Mouse (Mus musculus) myocyte (in vitro differentiated cells): ENCODE results near the gene Dixdc1. TPM values are rescaled to one million over a fixed set of nuclear protein-coding genes. Genes with fewer than 3 reads are reported as not detected.

Experiments
- H3K27me3 ChIP-seq: one replicate; pipeline ENCODE4 v1.6.1; 2011; ENCODE audit not compliant: control insufficient read depth, insufficient read depth, insufficient read length
- H3K36me3 ChIP-seq: one replicate; pipeline ENCODE4 v1.6.1; 2011; ENCODE audit not compliant: control insufficient read depth, insufficient read depth
- H3K4me2 ChIP-seq: one replicate; pipeline ENCODE4 v1.6.1; 2011; ENCODE audit warnings: low read depth, control low read depth
- H3K4me3 ChIP-seq: one replicate; pipeline ENCODE4 v1.5.1; 2011; ENCODE audit warnings: mild to moderate bottlenecking, control low read depth, moderate library complexity
- H3K79me2 ChIP-seq: one replicate; pipeline ENCODE4 v1.6.1; 2011; ENCODE audit not compliant: control insufficient read depth, insufficient read depth
- H3ac ChIP-seq: one replicate; pipeline ENCODE4 v1.6.1; 2011; ENCODE audit not compliant: control insufficient read depth, insufficient read length
- CEBPB ChIP-seq: IDR thresholded peaks from 2 replicates; pipeline ENCODE4 v1.6.1; 2011; ENCODE audit warnings: mild to moderate bottlenecking, moderate library complexity; ENCODE audit not compliant: poor library complexity, insufficient read depth, severe bottlenecking
- E2F4 ChIP-seq: IDR thresholded peaks from one replicate; pipeline ENCODE4 v1.6.1; 2011; ENCODE audit warnings: mild to moderate bottlenecking, control low read depth, moderate library complexity; ENCODE audit not compliant: insufficient read depth
- MAX ChIP-seq: IDR thresholded peaks from one replicate; pipeline ENCODE4 v1.6.1; 2011; ENCODE audit warnings: low read depth, mild to moderate bottlenecking, control low read depth
- MYOD1 ChIP-seq, 3 experiments: IDR thresholded peaks; one replicate each; pipeline ENCODE4 v1.6.1; 2011; ENCODE audit warnings: control low read depth in 2 of 3, low read depth in 2 of 3, mild to moderate bottlenecking in 2 of 3, moderate library complexity in 1 of 3; ENCODE audit not compliant: insufficient read length in 2 of 3, control insufficient read depth in 1 of 3
- MYOG ChIP-seq, 3 experiments: IDR thresholded peaks; one replicate each; pipeline ENCODE4 v1.6.1; 2011; ENCODE audit warnings: control low read depth in 2 of 3, low read depth in 2 of 3, mild to moderate bottlenecking in 2 of 3; ENCODE audit not compliant: insufficient read length in 2 of 3, control insufficient read depth in 1 of 3, insufficient read depth in 1 of 3
- POLR2A ChIP-seq: IDR thresholded peaks from one replicate; pipeline ENCODE4 v1.6.1; 2011; ENCODE audit warnings: low read depth, mild to moderate bottlenecking, control low read depth, moderate library complexity; ENCODE audit not compliant: insufficient read length
- POLR2AphosphoS2 ChIP-seq: IDR thresholded peaks from one replicate; pipeline ENCODE4 v1.6.1; 2011; ENCODE audit warnings: low read depth, control low read depth; ENCODE audit not compliant: insufficient read length
- REST ChIP-seq: IDR thresholded peaks from one replicate; pipeline ENCODE4 v1.6.1; 2011; ENCODE audit warnings: mild to moderate bottlenecking, control low read depth, moderate library complexity; ENCODE audit not compliant: insufficient read depth, insufficient read length
- SRF ChIP-seq: IDR thresholded peaks from one replicate; pipeline ENCODE4 v1.6.1; 2011; ENCODE audit warnings: low read depth; ENCODE audit not compliant: control insufficient read depth, insufficient read length
- TCF12 ChIP-seq: IDR thresholded peaks from one replicate; pipeline ENCODE4 v1.6.1; 2011; ENCODE audit warnings: mild to moderate bottlenecking, control low read depth; ENCODE audit not compliant: poor library complexity, insufficient read depth, severe bottlenecking
- TCF3 ChIP-seq: IDR thresholded peaks from one replicate; pipeline ENCODE4 v1.6.1; 2011; ENCODE audit warnings: low read depth, control low read depth; ENCODE audit not compliant: insufficient read length
- USF1 ChIP-seq: IDR thresholded peaks from one replicate; pipeline ENCODE4 v1.6.1; 2011; ENCODE audit warnings: low read depth, mild to moderate bottlenecking, control low read depth, moderate library complexity
- polyA plus RNA-seq: library from polyadenylated mRNA; unstranded; fragments of >200 nt; fragmentation: generic; extraction: Trizol; gene quantifications from one replicate; pipeline ENCODE4 v1.2.1, GENCODE M21; 2012; ENCODE audit warnings: missing spikeins

Gene Dixdc1
- polyA plus RNA-seq, 1 experiment, result 1.1 TPM

GRCm38 (mm10) chr9:50693631-50694030, 45.7 kb downstream of the Dixdc1 start:
- Histone ChIP-seq H3K27me3 (no peaks in the 10 kb centered on the region), H3K4me2 (no peak overlapping the region), H3ac (no peak overlapping the region), H3K79me2 (no peaks in the 10 kb centered on the region), H3K4me3 (no peak overlapping the region), H3K36me3 (no peaks in the 10 kb centered on the region)
- TF ChIP-seq CEBPB (no peak), E2F4 (no peak), POLR2AphosphoS2 (no peak), MAX (no peak), REST (no peak), USF1 (no peak), TCF12 (no peak), SRF (no peak), MYOG (IDR thresholded peaks at IDR 0.05; ENCODE audit: control insufficient read depth in 1 of 3, insufficient read depth in 1 of 3, insufficient read length in 2 of 3, low read depth in 2 of 3) (no peak), TCF3 (no peak), POLR2A (no peak), MYOD1 (IDR thresholded peaks at IDR 0.05; ENCODE audit: control insufficient read depth in 1 of 3, insufficient read length in 2 of 3, low read depth in 2 of 3) (no peak)

- H3K79me2 ChIP-seq, result no peaks in the 10 kb centered on the region
- H3K4me3 ChIP-seq, result no peak overlapping the region
- no peaks in the 10 kb centered on the region for H3K27me3 ChIP-seq
- H3K36me3 ChIP-seq, result no peaks in the 10 kb centered on the region
- H3ac ChIP-seq, result no peak overlapping the region
- no peak overlapping the region for H3K4me2 ChIP-seq
- TF ChIP-seq MYOD1 (IDR thresholded peaks at IDR 0.05; ENCODE audit: control insufficient read depth in 1 of 3, insufficient read length in 2 of 3, low read depth in 2 of 3), result no peak
- TF ChIP-seq MYOG (IDR thresholded peaks at IDR 0.05; ENCODE audit: control insufficient read depth in 1 of 3, insufficient read depth in 1 of 3, insufficient read length in 2 of 3, low read depth in 2 of 3), result no peak
These were observed 46.4 kb downstream of the Dixdc1 start for GRCm38 (mm10) chr9:50692626-50693580.

GRCm38 (mm10) chr9:50686866-50687652, 52.3 kb downstream of the Dixdc1 start:
- Histone ChIP-seq H3K36me3 (no peaks in the 10 kb centered on the region), H3K4me3 (no peak overlapping the region), H3K4me2 (no peak overlapping the region), H3K27me3 (no peaks in the 10 kb centered on the region), H3ac (no peak overlapping the region), H3K79me2 (no peaks in the 10 kb centered on the region)
- TF ChIP-seq SRF (no peak), MAX (no peak), POLR2AphosphoS2 (no peak), REST (no peak), USF1 (no peak), TCF12 (no peak), E2F4 (no peak), MYOD1 (IDR thresholded peaks at IDR 0.05; ENCODE audit: control insufficient read depth in 1 of 3, insufficient read length in 2 of 3, low read depth in 2 of 3) (no peak), POLR2A (no peak), CEBPB (no peak)

- Histone ChIP-seq H3ac (no peak overlapping the region), H3K27me3 (no peaks in the 10 kb centered on the region), H3K36me3 (no peaks in the 10 kb centered on the region), H3K4me2 (no peak overlapping the region), H3K4me3 (no peak overlapping the region), H3K79me2 (no peaks in the 10 kb centered on the region)
- no peak for TF ChIP-seq TCF3
- TF ChIP-seq SRF, result no peak
- no peak for TF ChIP-seq USF1
- no peak for TF ChIP-seq POLR2AphosphoS2
- TF ChIP-seq MYOG (IDR thresholded peaks at IDR 0.05; ENCODE audit: control insufficient read depth in 1 of 3, insufficient read depth in 1 of 3, insufficient read length in 2 of 3, low read depth in 2 of 3), result no peak
- TF ChIP-seq MAX, result no peak
These were observed 57.6 kb downstream of the Dixdc1 start for GRCm38 (mm10) chr9:50681727-50682126.

- Histone ChIP-seq H3K4me2 (no peak overlapping the region), H3K4me3 (no peak overlapping the region), H3ac (no peak overlapping the region), H3K27me3 (no peaks in the 10 kb centered on the region), H3K36me3 (no peaks in the 10 kb centered on the region), H3K79me2 (no peaks in the 10 kb centered on the region)
- TF ChIP-seq TCF12, result no peak
These were observed 59.9 kb downstream of the Dixdc1 start for GRCm38 (mm10) chr9:50679406-50679805.
